Mouse (Mus musculus): ENCODE data around the gene Tubb2b.

DNA sequence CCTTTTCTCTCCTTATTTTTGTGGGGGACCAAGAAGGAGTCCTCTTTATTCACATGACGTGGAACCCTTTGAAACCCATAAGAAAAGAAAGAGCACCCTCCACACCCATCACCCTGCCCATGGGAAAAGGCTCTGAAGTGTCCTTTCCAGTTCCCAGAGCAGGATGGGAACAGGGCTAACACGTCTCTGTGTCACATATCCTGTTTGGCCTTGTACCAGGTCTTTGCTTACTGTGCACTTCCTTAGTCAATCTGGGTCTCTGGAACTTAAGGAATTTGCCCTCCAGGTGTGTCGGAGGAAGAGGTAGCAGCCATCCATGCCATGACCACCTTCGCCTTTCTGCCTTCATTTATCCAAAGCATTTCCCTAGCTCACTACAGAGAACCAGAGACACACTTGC is 33.8 kb downstream of the Tubb2b start:
- no peak for TF ChIP-seq ZC3H11A (IDR thresholded peaks at IDR 0.05; ENCODE audit: borderline replicate concordance, low read depth, low read length)
- TF ChIP-seq ZNF384 (IDR thresholded peaks at IDR 0.05; ENCODE audit: low read depth, low read length): no peak
- no peak for TF ChIP-seq HCFC1 (IDR thresholded peaks at IDR 0.05; ENCODE audit: borderline replicate concordance, insufficient read depth, low read length)
- TF ChIP-seq MAFK (IDR thresholded peaks at IDR 0.05; ENCODE audit: insufficient read depth, low read depth, low read length): no peak
- no peak for TF ChIP-seq CHD2 (IDR thresholded peaks at IDR 0.05; ENCODE audit: low read depth, low read length)
